Mouse (Mus musculus) CH12.LX (cell line): ENCODE results near the gene Gon7. TPM values are rescaled to one million over a fixed set of nuclear protein-coding genes. Genes with fewer than 3 reads are reported as not detected.

ENCODE experiments used
- DNase-seq: peaks from one replicate; pipeline ENCODE4 v3.0.0-alpha.2; 2013; ENCODE audit errors: extremely low read depth
- H3K27ac ChIP-seq: 2 replicates; pipeline ENCODE4 v1.5.1; 2012; ENCODE audit warnings: low read depth, mild to moderate bottlenecking, control low read depth, moderate library complexity; ENCODE audit not compliant: insufficient read depth
- H3K27me3 ChIP-seq: replicated peaks from 2 replicates; pipeline ENCODE3; 2012; ENCODE audit warnings: inconsistent platforms
- H3K36me3 ChIP-seq, 2 experiments: replicated peaks in 1 of 2; 2 replicates each; pipeline versions ENCODE3 to v1.6.1; 2012; ENCODE audit warnings: inconsistent platforms in 1 of 2, low read length in 1 of 2, mild to moderate bottlenecking in 1 of 2, mixed read lengths in 1 of 2, moderate library complexity in 1 of 2; ENCODE audit not compliant: control insufficient read depth in 1 of 2, insufficient read depth in 1 of 2
- H3K4me1 ChIP-seq, 2 experiments: 2 replicates each; pipeline ENCODE4 v1.6.1; 2012; ENCODE audit warnings: inconsistent platforms in 1 of 2, moderate library complexity in 1 of 2; ENCODE audit not compliant: insufficient read depth in 2 of 2, control insufficient read depth in 1 of 2
- H3K4me2 ChIP-seq: 2 replicates; pipeline ENCODE4 v1.6.1; 2012; ENCODE audit warnings: low read depth, mild to moderate bottlenecking, control low read depth; ENCODE audit not compliant: poor library complexity, insufficient read depth, severe bottlenecking
- H3K4me3 ChIP-seq, 3 experiments: fragments of 150-350 bp in 1 of 3; sonication (generic) in 1 of 3; replicated peaks in 1 of 3; 2 replicates each; pipeline versions ENCODE3 to v1.5.1; 2011 to 2012; ENCODE audit warnings: low read depth in 2 of 3, low read length in 2 of 3, mild to moderate bottlenecking in 2 of 3, moderate library complexity in 2 of 3, control low read depth in 1 of 3, improper control_type of control experiment in 1 of 3, inconsistent platforms in 1 of 3, mixed read lengths in 1 of 3; ENCODE audit not compliant: poor library complexity in 1 of 3
- H3K79me2 ChIP-seq: replicated peaks from 2 replicates; pipeline ENCODE4 v1.6.1; 2012; ENCODE audit warnings: mild to moderate bottlenecking, moderate library complexity; ENCODE audit not compliant: control insufficient read depth, poor library complexity, insufficient read depth, severe bottlenecking; ENCODE audit errors: extremely low read depth
- H3K9ac ChIP-seq: 2 replicates; pipeline ENCODE4 v1.6.1; 2012; ENCODE audit warnings: low read depth, mild to moderate bottlenecking, control low read depth, moderate library complexity; ENCODE audit not compliant: insufficient read depth
- H3K9me3 ChIP-seq: replicated peaks from 2 replicates; pipeline ENCODE3; 2012; ENCODE audit warnings: low read length, inconsistent platforms, mixed read lengths
- BHLHE40 ChIP-seq: IDR thresholded peaks from 2 replicates; pipeline ENCODE4 v1.6.1; 2011; ENCODE audit warnings: mild to moderate bottlenecking, low read depth, low read length, improper control_type of control experiment
- CHD1 ChIP-seq: IDR thresholded peaks from 2 replicates; pipeline ENCODE4 v1.6.1; 2012; ENCODE audit warnings: low read depth, low read length, improper control_type of control experiment, inconsistent platforms
- CHD2 ChIP-seq: IDR thresholded peaks from 2 replicates; pipeline ENCODE4 v1.6.1; 2011; ENCODE audit warnings: low read length, improper control_type of control experiment
- CTCF ChIP-seq, 2 experiments: IDR thresholded peaks in 1 of 2; conservative IDR thresholded peaks in 1 of 2; 2 replicates each; pipeline ENCODE4 v1.5.1; 2011 to 2012; ENCODE audit warnings: low read depth in 2 of 2, low read length in 2 of 2, improper control_type of control experiment in 1 of 2, inconsistent platforms in 1 of 2, mild to moderate bottlenecking in 1 of 2, moderate library complexity in 1 of 2
- ELF1 ChIP-seq: IDR thresholded peaks from 2 replicates; pipeline ENCODE4 v1.6.1; 2014; ENCODE audit warnings: low read depth, mild to moderate bottlenecking, inconsistent platforms, low read length, improper control_type of control experiment
- EP300 ChIP-seq: IDR thresholded peaks from 2 replicates; pipeline ENCODE4 v1.6.1; 2011; ENCODE audit warnings: low read length, improper control_type of control experiment
- ETS1 ChIP-seq: conservative IDR thresholded peaks from 2 replicates; pipeline ENCODE4 v1.6.1; 2012; ENCODE audit warnings: low read depth, mild to moderate bottlenecking, inconsistent platforms, low read length, improper control_type of control experiment, moderate library complexity
- GABPA ChIP-seq: IDR thresholded peaks from 2 replicates; pipeline ENCODE4 v1.6.1; 2012; ENCODE audit warnings: low read depth, low read length, improper control_type of control experiment, inconsistent platforms; ENCODE audit not compliant: insufficient replicate concordance
- HCFC1 ChIP-seq: IDR thresholded peaks from 2 replicates; pipeline ENCODE4 v1.6.1; 2012; ENCODE audit warnings: low read depth, mild to moderate bottlenecking, inconsistent platforms, low read length, improper control_type of control experiment
- IRF4 ChIP-seq: IDR thresholded peaks from 2 replicates; pipeline ENCODE4 v1.6.1; 2014; ENCODE audit warnings: low read depth, mild to moderate bottlenecking, inconsistent platforms, low read length, improper control_type of control experiment
- MAFK ChIP-seq: IDR thresholded peaks from 2 replicates; pipeline ENCODE4 v1.6.1; 2011; ENCODE audit warnings: low read length, improper control_type of control experiment; ENCODE audit not compliant: insufficient replicate concordance
- MAX ChIP-seq: IDR thresholded peaks from 2 replicates; pipeline ENCODE4 v1.6.1; 2011; ENCODE audit warnings: low read length, improper control_type of control experiment
- MYC ChIP-seq: IDR thresholded peaks from 2 replicates; pipeline ENCODE4 v1.6.1; 2011; ENCODE audit warnings: low read depth, mild to moderate bottlenecking, improper control_type of control experiment, low read length
- NELFE ChIP-seq: IDR thresholded peaks from 2 replicates; pipeline ENCODE4 v1.6.1; 2011; ENCODE audit warnings: low read depth, low read length, improper control_type of control experiment
- POLR2AphosphoS2 ChIP-seq: IDR thresholded peaks from 2 replicates; pipeline ENCODE4 v1.6.1; 2011; ENCODE audit warnings: low read depth, low read length, improper control_type of control experiment
- RAD21 ChIP-seq: IDR thresholded peaks from 2 replicates; pipeline ENCODE4 v1.6.1; 2011; ENCODE audit warnings: low read depth, mild to moderate bottlenecking, low read length, improper control_type of control experiment, moderate library complexity
- SIN3A ChIP-seq: IDR thresholded peaks from 2 replicates; pipeline ENCODE4 v1.6.1; 2012; ENCODE audit warnings: low read length, improper control_type of control experiment, inconsistent platforms
- SMC3 ChIP-seq: IDR thresholded peaks from 2 replicates; pipeline ENCODE4 v1.6.1; 2011; ENCODE audit warnings: low read depth, low read length, improper control_type of control experiment
- TBP ChIP-seq: conservative IDR thresholded peaks from 2 replicates; pipeline ENCODE4 v1.6.1; 2011; ENCODE audit warnings: low read depth, low read length, improper control_type of control experiment
- TCF12 ChIP-seq: IDR thresholded peaks from 2 replicates; pipeline ENCODE4 v1.6.1; 2014; ENCODE audit warnings: low read depth, mild to moderate bottlenecking, inconsistent platforms, low read length, improper control_type of control experiment
- UBTF ChIP-seq: IDR thresholded peaks from 2 replicates; pipeline ENCODE4 v1.6.1; 2012; ENCODE audit warnings: low read depth, mild to moderate bottlenecking, inconsistent platforms, low read length, improper control_type of control experiment, moderate library complexity
- USF1 ChIP-seq: IDR thresholded peaks from 2 replicates; pipeline ENCODE4 v1.6.1; 2014; ENCODE audit warnings: low read depth, mild to moderate bottlenecking, inconsistent platforms, low read length, improper control_type of control experiment
- ZC3H11A ChIP-seq: IDR thresholded peaks from 2 replicates; pipeline ENCODE4 v1.6.1; 2012; ENCODE audit warnings: low read depth, mild to moderate bottlenecking, inconsistent platforms, low read length, improper control_type of control experiment
- dilution Hi-C: fragments of 300-500 bp; cut with MboI; formaldehyde crosslinking; loops from 2 replicates; pipeline ENCODE4 v1.14.3; 2020; ENCODE audit warnings: low sequenced_read_pairs; ENCODE audit not compliant: extremely low pct_unique_long_range_greater_than_20kb, extremely low pct_ligation_motif_present
- in situ Hi-C: fragments of 300-500 bp; cut with MboI; formaldehyde crosslinking; loops from 3 replicates; pipeline ENCODE4 v1.14.3; 2019; ENCODE audit warnings: low sequenced_read_pairs, low pct_ligation_motif_present, low pct_unique_long_range_greater_than_20kb, mixed read lengths
- polyA plus RNA-seq: library from polyadenylated mRNA; unstranded; fragments of >175 nt; gene quantifications from 2 replicates; pipeline ENCODE4 v1.2.1, GENCODE M21; 2012; ENCODE audit warnings: low read depth; ENCODE audit not compliant: insufficient read length
- total RNA-seq, 2 experiments: library from RNA; depleted of rRNA; stranded (reverse); fragments of 300-350 nt in 1 of 2; fragments of >200 nt in 1 of 2; gene quantifications; 2 replicates each; pipeline ENCODE4 v1.2.3; 2012 to 2014

Gon7 gene
- total and polyA plus RNA-seq, 3 experiments, result 20.9 to 30.0 (median 21.1) TPM

DNA sequence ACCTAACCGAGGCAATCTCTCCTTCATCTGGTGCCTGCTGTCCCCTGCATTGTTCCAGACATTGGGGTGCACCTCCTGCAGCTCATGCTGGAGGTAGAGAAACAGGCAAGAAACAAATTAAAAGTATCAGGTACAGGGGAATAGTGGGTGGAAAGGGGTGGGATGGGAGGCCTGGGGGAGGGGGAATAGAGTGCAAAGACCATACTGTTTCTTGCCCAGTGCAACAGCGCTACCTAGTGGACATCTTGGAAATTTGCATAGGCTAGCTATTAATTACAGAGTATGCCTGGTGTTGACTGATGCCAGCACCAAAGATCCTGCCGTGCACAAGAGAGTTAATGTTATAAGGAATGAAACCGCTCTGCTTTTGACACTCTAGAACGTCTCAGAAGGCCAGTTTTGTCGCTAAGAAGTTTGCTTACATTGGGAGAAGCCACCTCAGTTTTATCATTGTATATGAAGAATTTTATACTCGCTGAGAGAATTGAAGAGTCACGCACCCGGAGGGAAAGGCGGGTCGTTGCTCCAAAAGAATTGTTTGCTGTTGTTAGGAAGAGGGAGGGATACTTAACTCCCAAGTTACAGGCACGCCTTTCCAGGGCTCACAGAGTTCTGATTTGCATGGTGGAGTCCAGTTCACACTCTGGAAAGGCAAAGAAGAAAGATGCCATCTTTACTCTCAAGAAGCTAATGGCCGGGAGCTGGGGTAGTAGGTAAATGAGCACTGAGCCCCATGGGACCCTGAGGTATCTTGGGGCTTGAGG lies 37.9 kb downstream of the Gon7 start:
- H3K4me2 ChIP-seq, result no peak overlapping the region; the same call in 1 of the 2 replicates
- dilution Hi-C loops, result no loop called here
- H3K9ac ChIP-seq, result no peak overlapping the region
- peak; percentile 65 for DNase-seq
- no peaks in the 10 kb centered on the region for H3K27me3 ChIP-seq
- no peaks in the 10 kb centered on the region for H3K79me2 ChIP-seq
- TF ChIP-seq MAFK (peak; percentile 58; the same call in 1 of the 2 replicates), TBP (no peak), RAD21 (peak; percentile 87), UBTF (no peak), TCF12 (no peak), ZC3H11A (peak; percentile 63), SIN3A (no peak), GABPA (no peak), CHD1 (no peak), IRF4 (no peak), HCFC1 (no peak), MYC (0 out of 2 replicates have a peak, but pooled peaks have one; percentile 22), MAX (no peak), POLR2AphosphoS2 (no peak), NELFE (no peak; the same call in 1 of the 2 replicates), BHLHE40 (no peak), SMC3 (peak; percentile 84), ETS1 (no peak), USF1 (no peak), EP300 (no peak), ELF1 (no peak), CTCF (conservative IDR thresholded peaks at IDR 0.05 in 1 of 2, IDR thresholded peaks at IDR 0.05 in 1 of 2; ENCODE audit: low read depth in 2 of 2, low read length in 2 of 2) (peak; percentile 91), CHD2 (no peak)
- TF ChIP-seq, all 38 proteins: peak for 6
- peaks cover 0 to 5% of the 10 kb centered on the region in 2 experiments; a peak in 1 of 4 replicates for H3K4me1 ChIP-seq
- H3K9me3 ChIP-seq, result no peaks in the 10 kb centered on the region
- no peaks in the 10 kb centered on the region for H3K36me3 ChIP-seq
- H3K4me3 ChIP-seq, result no peak overlapping the region
- in situ Hi-C loops, result no loop called here
- no peak overlapping the region for H3K27ac ChIP-seq
